Mouse (Mus musculus) liver, adult 2 months (tissue): ENCODE measurements around the gene Dennd2a.

Experiments
- CTCF ChIP-seq: fragments of 200-500 bp; IDR thresholded peaks from 2 replicates; pipeline ENCODE4 v1.5.1; 2011; ENCODE audit warnings: low read depth, low read length, control low read depth
- POLR2A ChIP-seq: fragments of 200-500 bp; IDR thresholded peaks from 2 replicates; pipeline ENCODE4 v1.6.1; 2011; ENCODE audit warnings: low read length, control low read depth; ENCODE audit not compliant: insufficient read depth; ENCODE audit errors: extremely low read depth

- TF ChIP-seq CTCF = no peak
- TF ChIP-seq POLR2A = no peak
Measured at GRCm38 (mm10) chr6:39522425-39522824, 35.2 kb downstream of the Dennd2a start.
